Mouse (Mus musculus): ENCODE results near the gene Tank. TPM values are rescaled to one million over a fixed set of nuclear protein-coding genes. Genes with fewer than 3 reads are reported as not detected.

Tank gene
- total RNA-seq, 2 experiments from 2014 or later = 15.6 to 17.8 TPM

DNA sequence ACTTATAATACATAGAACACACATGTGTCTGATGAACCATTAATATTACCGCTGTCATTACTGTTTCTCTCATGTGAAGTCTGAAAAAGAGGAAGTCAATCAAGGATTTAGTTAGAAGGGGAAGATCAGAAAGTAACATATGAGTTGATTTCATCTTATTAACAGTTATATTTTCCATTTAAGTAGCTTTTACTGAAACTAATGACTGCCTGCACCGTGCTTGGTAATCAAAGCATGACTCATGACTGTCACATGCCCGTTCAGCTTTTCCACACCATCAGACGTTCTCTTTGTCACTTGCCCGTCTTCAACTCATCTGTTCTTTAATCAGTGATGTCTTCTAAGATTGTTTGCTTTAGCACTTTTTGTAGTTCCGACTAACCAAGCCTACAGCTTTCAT is 15.2 kb upstream of the Tank start:
- intact Hi-C loops (cut with DNase I) = no loop called here
- no peak for TF ChIP-seq CTCF (IDR thresholded peaks at IDR 0.05)
- H3K4me3 ChIP-seq = no peak overlapping the region
- no peak overlapping the region for H3K27ac ChIP-seq
- DNase-seq = no peak

DNA sequence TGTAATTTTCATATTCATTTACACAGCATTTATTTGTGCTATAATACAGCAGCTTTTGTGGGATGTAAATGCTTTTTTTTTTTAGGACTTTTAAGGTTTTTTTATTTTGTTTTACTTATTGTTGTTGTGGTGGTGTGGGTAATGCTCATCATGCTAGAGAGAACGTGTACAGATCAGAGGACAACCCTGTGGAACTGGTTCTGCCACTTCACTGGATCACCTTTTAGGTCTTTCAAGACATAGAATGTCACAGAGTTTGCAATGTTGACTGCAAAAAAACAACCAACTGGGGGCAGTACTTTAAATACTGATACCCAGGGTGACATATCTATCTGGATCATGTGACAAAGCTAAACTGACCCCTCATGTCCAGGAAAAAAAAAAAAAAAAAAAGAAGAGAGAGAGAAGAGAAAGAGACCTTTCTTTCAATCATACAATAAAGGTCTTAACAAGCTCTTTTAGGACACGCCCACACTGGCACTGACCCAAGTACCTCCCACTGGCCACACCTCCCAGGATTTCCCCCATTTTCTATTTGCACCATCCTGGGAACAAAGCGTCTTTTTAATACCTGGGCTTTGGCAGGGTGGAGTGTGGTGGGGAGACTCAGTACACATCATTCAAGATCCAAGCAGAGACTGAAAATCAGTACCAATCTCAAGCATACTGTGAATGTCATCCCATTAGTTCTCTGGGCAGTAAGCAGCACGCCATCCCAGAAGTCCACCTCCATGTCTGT is 11.2 kb upstream of the Tank start:
- intact Hi-C loops (cut with DNase I) = no loop called here
- no peak for DNase-seq
- no peak for TF ChIP-seq CTCF (IDR thresholded peaks at IDR 0.05)
- H3K27ac ChIP-seq = no peak overlapping the region
- no peak overlapping the region for H3K4me3 ChIP-seq

DNA sequence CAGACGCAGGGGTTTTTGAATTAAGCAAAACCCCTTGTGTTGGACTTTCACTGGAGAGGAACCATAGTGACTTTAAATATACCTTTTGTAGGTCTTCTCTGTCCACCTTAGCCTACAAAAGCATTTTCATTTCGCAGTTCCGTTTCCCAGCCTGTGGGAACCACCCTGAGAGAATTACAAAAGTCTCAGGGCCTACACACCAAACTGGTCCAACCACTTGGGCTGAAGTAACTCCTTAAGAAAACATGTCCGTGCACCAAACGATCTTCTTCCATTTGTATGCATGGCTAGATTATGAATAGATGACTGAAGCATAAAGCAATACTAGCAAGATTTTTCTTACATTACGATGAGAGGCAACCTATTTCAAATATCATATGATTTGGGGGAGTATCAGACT is 9.2 kb upstream of the Tank start:
- Histone ChIP-seq H3K4me3 (no peak overlapping the region), H3K27ac (no peak overlapping the region)
- no peak for DNase-seq
- intact Hi-C loops (cut with DNase I) = no loop called here
- no peak for TF ChIP-seq CTCF (IDR thresholded peaks at IDR 0.05)

- intact Hi-C loops (cut with DNase I) = no loop called here
- no peak for DNase-seq
- H3K4me3 ChIP-seq = no peak overlapping the region
- no peak for TF ChIP-seq CTCF (IDR thresholded peaks at IDR 0.05)
- no peak overlapping the region for H3K27ac ChIP-seq
Measured at GRCm38 (mm10) chr2:61571343-61571955, 6.9 kb upstream of the Tank start.

DNA sequence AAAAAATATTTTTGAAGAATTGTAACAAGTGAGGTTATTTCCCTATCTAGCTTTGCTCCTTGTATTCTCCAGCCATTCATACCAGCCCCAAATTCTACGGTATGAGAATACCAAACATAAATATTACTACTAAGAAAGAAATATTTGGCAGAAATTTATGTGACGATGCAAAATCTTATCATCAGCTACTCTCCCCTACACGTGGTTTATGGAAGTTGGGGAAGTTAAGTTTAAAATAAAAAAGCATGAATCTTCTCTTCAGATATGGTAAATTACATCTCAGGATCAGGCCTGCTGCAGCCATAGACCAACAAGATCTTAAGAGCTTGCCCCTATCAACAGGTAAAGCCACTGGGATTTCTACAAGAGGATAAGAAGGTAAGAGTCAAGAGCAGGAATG is 1.9 kb upstream of the Tank start:
- no peak overlapping the region for H3K27ac ChIP-seq
- H3K4me3 ChIP-seq = no peak overlapping the region
- no peak for TF ChIP-seq CTCF (IDR thresholded peaks at IDR 0.05)
- intact Hi-C loops (cut with DNase I) = no loop called here
- DNase-seq = no peak

GRCm38 (mm10) chr2:61576928-61577695 is 1.3 kb upstream of the Tank start:
- DNase-seq = no peak
- no peak for TF ChIP-seq CTCF (IDR thresholded peaks at IDR 0.05)
- no peak overlapping the region for H3K27ac ChIP-seq
- intact Hi-C loops (cut with DNase I) = no loop called here
- no peak overlapping the region for H3K4me3 ChIP-seq

DNA sequence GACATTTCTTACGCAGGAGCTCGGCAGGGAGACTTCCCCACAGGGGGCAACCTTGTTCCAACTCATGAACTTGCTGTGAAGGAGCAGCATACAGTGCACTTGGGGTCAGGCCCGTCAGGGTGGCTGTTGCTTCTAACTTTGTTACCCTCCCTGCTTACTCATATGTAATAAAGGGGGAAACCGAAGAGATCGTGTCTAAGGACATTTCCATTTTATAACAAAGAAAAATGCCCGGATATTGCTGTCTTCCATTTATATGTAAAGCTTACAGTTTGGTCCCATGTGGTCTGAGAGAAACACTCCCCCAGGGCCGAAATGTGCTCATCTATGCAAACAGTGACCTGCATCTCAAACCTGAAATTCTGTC is 706 bp upstream of the Tank start:
- intact Hi-C loops (cut with DNase I) = no loop called here
- Histone ChIP-seq H3K4me3 (no peak overlapping the region), H3K27ac (no peak overlapping the region)
- no peak for DNase-seq
- peak; percentile 1; the same call in 1 of the 2 replicates for TF ChIP-seq CTCF (IDR thresholded peaks at IDR 0.05)

- no peak for DNase-seq
- intact Hi-C loops (cut with DNase I) = no loop called here
- H3K27ac ChIP-seq = no peak overlapping the region
- no peak overlapping the region for H3K4me3 ChIP-seq
- no peak for TF ChIP-seq CTCF (IDR thresholded peaks at IDR 0.05)
Measured at GRCm38 (mm10) chr2:61579501-61579990, 1.2 kb downstream of the Tank start.

GRCm38 (mm10) chr2:61580091-61580490 is 1.7 kb downstream of the Tank start:
- no peak for DNase-seq
- H3K27ac ChIP-seq = no peak overlapping the region
- TF ChIP-seq CTCF (IDR thresholded peaks at IDR 0.05) = no peak
- intact Hi-C loops (cut with DNase I) = no loop called here
- H3K4me3 ChIP-seq = no peak overlapping the region

DNA sequence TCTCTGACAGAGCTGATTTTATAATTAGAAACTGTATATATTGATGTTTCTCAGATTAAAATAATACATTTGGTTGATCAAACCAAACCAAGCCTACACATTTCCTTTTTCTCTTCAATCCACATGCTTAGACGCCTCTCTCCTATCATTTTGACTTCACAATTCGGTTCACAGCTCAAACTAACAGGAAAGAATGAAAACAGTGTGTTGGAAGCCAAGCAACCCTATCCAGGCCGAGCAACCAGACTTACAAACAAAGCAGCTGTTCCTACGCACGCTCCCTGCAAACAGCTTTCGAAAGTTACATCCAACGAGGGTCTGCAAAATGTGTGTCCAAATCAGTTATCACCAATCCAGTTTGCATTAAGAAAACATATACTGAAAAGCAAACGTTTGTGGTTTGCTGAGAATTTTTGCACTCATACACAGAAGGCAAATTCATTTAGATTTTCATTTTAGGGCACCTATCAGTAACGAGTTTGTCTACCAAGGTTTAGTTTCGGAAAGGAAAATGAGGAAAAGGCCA is 2.2 kb downstream of the Tank start:
- H3K4me3 ChIP-seq = no peak overlapping the region
- no peak overlapping the region for H3K27ac ChIP-seq
- intact Hi-C loops (cut with DNase I) = no loop called here
- no peak for TF ChIP-seq CTCF (IDR thresholded peaks at IDR 0.05)
- DNase-seq = no peak

DNA sequence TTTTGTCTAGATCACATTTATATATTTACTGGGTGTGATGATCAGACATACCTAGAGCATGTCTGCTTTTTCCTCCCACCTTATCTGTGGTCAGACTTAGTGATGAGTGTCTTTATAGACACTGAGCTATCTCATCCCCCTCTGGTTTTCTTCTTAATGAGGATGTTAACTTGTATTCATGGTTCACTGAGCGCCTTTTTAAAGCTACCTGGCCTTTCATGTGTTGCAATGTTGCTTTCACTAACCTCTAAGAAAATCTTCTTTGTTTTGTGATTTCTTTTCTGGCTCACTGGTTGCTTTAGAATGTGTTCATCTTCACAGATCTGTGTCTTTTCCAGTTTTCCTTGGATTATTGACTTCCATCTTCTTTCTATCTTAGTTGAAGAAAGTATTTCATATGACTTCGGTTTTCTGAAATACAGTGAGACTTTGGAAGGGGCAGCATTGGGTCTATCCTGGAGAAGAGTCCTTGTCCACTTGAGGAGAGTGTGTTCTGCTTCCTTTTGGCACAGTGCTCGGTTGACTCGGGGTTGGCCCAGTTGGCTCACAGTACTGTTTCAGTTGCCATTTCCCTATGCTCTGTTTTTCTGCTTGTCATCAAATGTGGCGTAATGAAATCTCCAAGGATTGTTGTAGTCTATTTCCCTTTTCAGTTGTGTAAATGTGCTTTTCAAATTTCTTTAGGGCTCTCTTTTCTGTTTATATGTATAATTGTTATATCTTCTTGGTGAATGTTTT is 4.4 kb downstream of the Tank start:
- DNase-seq = peak; percentile 41
- intact Hi-C loops (cut with DNase I) = no loop called here
- TF ChIP-seq CTCF (IDR thresholded peaks at IDR 0.05) = no peak
- H3K27ac ChIP-seq = no peak overlapping the region
- no peak overlapping the region for H3K4me3 ChIP-seq

DNA sequence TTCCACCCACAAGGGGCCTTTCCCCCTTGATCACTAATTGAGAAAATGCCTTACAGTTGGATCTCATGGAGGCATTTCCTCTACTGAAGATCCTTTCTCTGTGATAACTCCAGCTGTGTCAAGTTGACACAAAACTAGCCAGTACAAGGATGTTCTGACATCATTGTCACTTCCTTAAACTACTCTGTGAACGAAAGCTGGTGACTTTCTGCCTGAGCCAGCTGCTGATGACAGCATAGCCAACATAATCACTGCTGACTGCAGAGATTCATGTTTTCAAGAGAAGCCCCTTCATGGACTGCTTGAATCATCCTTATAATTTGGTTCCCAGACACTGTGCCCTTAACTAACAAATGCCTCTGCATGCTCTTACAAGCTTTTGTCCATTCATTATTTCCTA is 7.1 kb downstream of the Tank start:
- H3K4me3 ChIP-seq = no peak overlapping the region
- intact Hi-C loops (cut with DNase I) = no loop called here
- no peak for DNase-seq
- no peak for TF ChIP-seq CTCF (IDR thresholded peaks at IDR 0.05)
- no peak overlapping the region for H3K27ac ChIP-seq

Data from gastrocnemius, adult 2 months (tissue).